ENCODE assay signal across 9 mouse cellular contexts in genomic region chr11:12026638-12027037, GRCm38 (mm10). TPM values are rescaled to one million over a fixed set of nuclear protein-coding genes. Genes with fewer than 3 reads are reported as not detected.
DNase-seq lines count a peak whose midpoint lies in the region; ATAC-seq and TF ChIP-seq lines count a peak whose summit lies in the region.
"Had no signal": no experiment of that assay in that cellular context is flagged by ENCODE, and none has a peak within 500 bp of the region (broad histone marks: within the 10 kb centered on the region; RNA-seq: fewer than 3 reads in every experiment).

No protein-coding gene starts in this region.

- no peak overlapping the region for H3K4me2 ChIP-seq in kidney, postnatal 0 days (ENCODE audit: low read length)
- peak overlapping the region; percentile 55 for H3K4me2 ChIP-seq in hindbrain, postnatal 0 days (ENCODE audit: low read depth, low read length)
- H3K4me2 ChIP-seq in limb, embryonic 15.5 days, result peak overlapping the region; percentile 57
- H3K4me2 ChIP-seq in stomach, embryonic 16.5 days (ENCODE audit: low read depth, low read length), result peak overlapping the region; percentile 51

- no peak for TF ChIP-seq POLR2A in cortical plate, adult 2 months (IDR thresholded peaks at IDR 0.05; ENCODE audit: extremely low read depth, insufficient read depth, low read length)

- peak; percentile 7; the same call in 1 of the 2 replicates for ATAC-seq in kidney, postnatal 0 days (replicated peaks; ENCODE audit: low FRiP score, low read depth)
- peak; percentile 66 for ATAC-seq in hindbrain, postnatal 0 days
- 0 out of 2 replicates have a peak, but pooled peaks have one; percentile 8 for ATAC-seq in limb, embryonic 15.5 days (ENCODE audit: insufficient number of reproducible peaks, low FRiP score, low TSS enrichment, low read depth)
- 0 out of 2 replicates have a peak, but pooled peaks have one; percentile 9 for ATAC-seq in stomach, embryonic 16.5 days (ENCODE audit: insufficient read depth, low FRiP score)

- no peak for DNase-seq in kidney, postnatal 0 days (ENCODE audit: low spot score)
- no peak for DNase-seq in kidney, adult 18-20 months
- DNase-seq in hindbrain, postnatal 0 days (ENCODE audit: low spot score), result peak; percentile 76
- no peak for DNase-seq in urinary bladder, postnatal 14 days (ENCODE audit: low spot score)
- no peak for DNase-seq in kidney, postnatal 36 days

- H3K9ac ChIP-seq in kidney, postnatal 0 days (ENCODE audit: low read depth, low read length), result no peak overlapping the region
- peak overlapping the region; percentile 51 for H3K9ac ChIP-seq in hindbrain, postnatal 0 days (replicated peaks; ENCODE audit: low read length)
- H3K9ac ChIP-seq in limb, embryonic 15.5 days, result no peak overlapping the region
- H3K9ac ChIP-seq in stomach, embryonic 16.5 days (ENCODE audit: low read length), result no peak overlapping the region
- H3K9ac ChIP-seq: liver, embryonic 15.5 days had no signal

- peaks cover 54% of the 10 kb centered on the region for H3K27me3 ChIP-seq in kidney, postnatal 0 days (ENCODE audit: insufficient read depth, low read length)
- peaks cover 18% of the 10 kb centered on the region for H3K27me3 ChIP-seq in hindbrain, postnatal 0 days (ENCODE audit: insufficient read depth, low read length)
- peaks cover 85% of the 10 kb centered on the region for H3K27me3 ChIP-seq in limb, embryonic 15.5 days
- H3K27me3 ChIP-seq in stomach, embryonic 16.5 days (ENCODE audit: control insufficient read depth, insufficient read depth, low read length), result peaks cover 63% of the 10 kb centered on the region

- 48% methylated on average over 17 of the region's 17 CpGs for WGBS in kidney, postnatal 0 days
- 53% methylated on average over 17 of the region's 17 CpGs for WGBS in hindbrain, postnatal 0 days
- 49% methylated on average over 17 of the region's 17 CpGs for WGBS in limb, embryonic 15.5 days
- 57% methylated on average over 17 of the region's 17 CpGs for WGBS in stomach, embryonic 16.5 days

- H3K4me3 ChIP-seq in kidney, postnatal 0 days (replicated peaks; ENCODE audit: low read depth, low read length), result no peak overlapping the region
- H3K4me3 ChIP-seq in cortical plate, adult 2 months (ENCODE audit: insufficient read depth, low read length), result peak overlapping the region; percentile 63
- peak overlapping the region; percentile 42 for H3K4me3 ChIP-seq in hindbrain, postnatal 0 days (ENCODE audit: low read length)
- H3K4me3 ChIP-seq in limb, embryonic 15.5 days, result peak overlapping the region; percentile 33
- peak overlapping the region; percentile 31; the same call in 1 of the 2 replicates for H3K4me3 ChIP-seq in stomach, embryonic 16.5 days (replicated peaks; ENCODE audit: low read length)
- H3K4me3 ChIP-seq: liver, embryonic 15.5 days had no signal

- H3K27ac ChIP-seq in kidney, postnatal 0 days, result no peak overlapping the region
- H3K27ac ChIP-seq in cortical plate, adult 2 months (ENCODE audit: insufficient read depth, low read length), result peak overlapping the region; percentile 88
- peak overlapping the region; percentile 90 for H3K27ac ChIP-seq in hindbrain, postnatal 0 days
- H3K27ac ChIP-seq in limb, embryonic 15.5 days, result no peak overlapping the region
- no peak overlapping the region for H3K27ac ChIP-seq in stomach, embryonic 16.5 days (ENCODE audit: low read length)
- H3K27ac ChIP-seq: liver, embryonic 15.5 days had no signal

- H3K9me3 ChIP-seq in kidney, postnatal 0 days (replicated peaks; ENCODE audit: low read length), result no peaks in the 10 kb centered on the region; the same call in 1 of the 2 replicates
- H3K9me3 ChIP-seq in hindbrain, postnatal 0 days (ENCODE audit: low read length), result peaks cover 14% of the 10 kb centered on the region; the same call in 1 of the 2 replicates
- H3K9me3 ChIP-seq in limb, embryonic 15.5 days, result peaks cover 27% of the 10 kb centered on the region
- H3K9me3 ChIP-seq in stomach, embryonic 16.5 days (replicated peaks; ENCODE audit: control insufficient read depth, low read length), result peaks cover 44% of the 10 kb centered on the region
- H3K9me3 ChIP-seq: liver, embryonic 15.5 days had no signal

- no peak for TF ChIP-seq CTCF in kidney, postnatal 0 days (IDR thresholded peaks at IDR 0.05; ENCODE audit: low read depth)
- TF ChIP-seq CTCF in cortical plate, adult 2 months (IDR thresholded peaks at IDR 0.05; ENCODE audit: extremely low read depth, insufficient read depth, low read length), result no peak
- no peak for TF ChIP-seq CTCF in hindbrain, postnatal 0 days (IDR thresholded peaks at IDR 0.05; ENCODE audit: low read depth)

- H3K4me1 ChIP-seq in kidney, postnatal 0 days (replicated peaks; ENCODE audit: insufficient read depth, low read length), result no peaks in the 10 kb centered on the region
- peaks cover 2% of the 10 kb centered on the region; the same call in 1 of the 2 replicates for H3K4me1 ChIP-seq in cortical plate, adult 2 months (ENCODE audit: control insufficient read depth, insufficient read depth, low read length)
- H3K4me1 ChIP-seq in hindbrain, postnatal 0 days (ENCODE audit: insufficient read depth, low read length), result no peaks in the 10 kb centered on the region
- H3K4me1 ChIP-seq in limb, embryonic 15.5 days, result peaks cover 12% of the 10 kb centered on the region
- no peaks in the 10 kb centered on the region for H3K4me1 ChIP-seq in stomach, embryonic 16.5 days (ENCODE audit: control insufficient read depth, insufficient read depth, low read length)

- peaks cover 4% of the 10 kb centered on the region; the same call in 1 of the 2 replicates for H3K36me3 ChIP-seq in kidney, postnatal 0 days (ENCODE audit: insufficient read depth, low read length)
- H3K36me3 ChIP-seq in hindbrain, postnatal 0 days (ENCODE audit: insufficient read depth, low read length), result no peaks in the 10 kb centered on the region
- peaks cover 62% of the 10 kb centered on the region for H3K36me3 ChIP-seq in limb, embryonic 15.5 days
- peaks cover 42% of the 10 kb centered on the region for H3K36me3 ChIP-seq in stomach, embryonic 16.5 days (ENCODE audit: control insufficient read depth, insufficient read depth, low read length)

RNA-seq across cellular contexts. Expression of gene Grb10, which starts 11.8 kb away (rescaled TPM):
- 142 and 158 TPM in 2 replicates for polyA plus RNA-seq in kidney, postnatal 0 days (2015; fragmentation: Nextera tagmentation; extraction: Ambion mirVana)
- polyA plus RNA-seq in cortical plate, adult 2 months (2012; rRNA removed), result 27.2 and 31.1 TPM in 2 replicates
- 92.9 and 111 TPM in 2 replicates for total RNA-seq in hindbrain, postnatal 0 days (2014; rRNA removed)
- 45.6 and 48.7 TPM in 2 replicates for polyA plus RNA-seq in hindbrain, postnatal 0 days (2015; fragmentation: Nextera tagmentation; extraction: Ambion mirVana)
- polyA plus RNA-seq in limb, embryonic 15.5 days (2015; fragmentation: Nextera tagmentation; extraction: Ambion mirVana), result 434 and 451 TPM in 2 replicates
- polyA plus RNA-seq in stomach, embryonic 16.5 days (2015; fragmentation: Nextera tagmentation; extraction: Ambion mirVana), result 361 and 397 TPM in 2 replicates

Comparison
In these comparisons a context has a peak if more than half of its experiments do, and no peak if none do; other contexts are left out.
1. ATAC-seq: peak in every context shown above with its lines; median percentile 66 in hindbrain, postnatal 0 days; 9 in stomach, embryonic 16.5 days; 8 in limb, embryonic 15.5 days; 7 in kidney, postnatal 0 days.
2. H3K27ac ChIP-seq: peak in cortical plate, adult 2 months (single experiment) and hindbrain, postnatal 0 days (single experiment); none in kidney, postnatal 0 days (single experiment), limb, embryonic 15.5 days (single experiment) and stomach, embryonic 16.5 days (single experiment).